Mouse (Mus musculus): ENCODE data around the gene Pik3cb. TPM values are rescaled to one million over a fixed set of nuclear protein-coding genes. Genes with fewer than 3 reads are reported as not detected.

The Pik3cb gene
- polyA plus RNA-seq, 1 experiment from 2014 or later, result 4.0 TPM

GRCm38 (mm10) chr9:99048724-99049250, 91.6 kb downstream of the Pik3cb start:
- Histone ChIP-seq H3K4me1 (replicated peaks; ENCODE audit: control insufficient read depth, insufficient read depth) (no peaks in the 10 kb centered on the region), H3K27me3 (ENCODE audit: control insufficient read depth, insufficient read depth, low read length) (no peaks in the 10 kb centered on the region), H3K9me3 (ENCODE audit: control insufficient read depth, low read length) (no peaks in the 10 kb centered on the region), H3K9ac (ENCODE audit: low read length) (no peak overlapping the region), H3K36me3 (ENCODE audit: control insufficient read depth, insufficient read depth, low read length) (no peaks in the 10 kb centered on the region), H3K27ac (replicated peaks) (no peak overlapping the region), H3K4me2 (replicated peaks; ENCODE audit: low read depth) (no peak overlapping the region), H3K4me3 (ENCODE audit: low read depth, low read length) (no peak overlapping the region)
- ATAC-seq (ENCODE audit: low FRiP score, low TSS enrichment) (no peak), DNase-seq (ENCODE audit: low spot score) (no peak)
- TF ChIP-seq EP300 (optimal IDR thresholded peaks at IDR 0.05) (no peak), CTCF (IDR thresholded peaks at IDR 0.05; ENCODE audit: low read depth) (no peak)
- WGBS, result 69% methylated on average over 1 of the region's 1 CpGs

- TF ChIP-seq EP300 (optimal IDR thresholded peaks at IDR 0.05) (no peak), CTCF (IDR thresholded peaks at IDR 0.05; ENCODE audit: low read depth) (no peak)
- no peaks in the 10 kb centered on the region for H3K4me1 ChIP-seq (replicated peaks; ENCODE audit: control insufficient read depth, insufficient read depth)
- DNase-seq (ENCODE audit: low spot score), result no peak
- H3K4me2 ChIP-seq (replicated peaks; ENCODE audit: low read depth), result no peak overlapping the region
- no peak overlapping the region for H3K4me3 ChIP-seq (ENCODE audit: low read depth, low read length)
- WGBS, result 87% methylated on average over 8 of the region's 8 CpGs
- no peak overlapping the region for H3K9ac ChIP-seq (ENCODE audit: low read length)
- ATAC-seq (ENCODE audit: low FRiP score, low TSS enrichment), result no peak
- H3K36me3 ChIP-seq (ENCODE audit: control insufficient read depth, insufficient read depth, low read length), result no peaks in the 10 kb centered on the region
- H3K9me3 ChIP-seq (ENCODE audit: control insufficient read depth, low read length), result no peaks in the 10 kb centered on the region
- no peaks in the 10 kb centered on the region for H3K27me3 ChIP-seq (ENCODE audit: control insufficient read depth, insufficient read depth, low read length)
- no peak overlapping the region for H3K27ac ChIP-seq (replicated peaks)
Measured at GRCm38 (mm10) chr9:99044761-99045160, 95.7 kb downstream of the Pik3cb start.

DNA sequence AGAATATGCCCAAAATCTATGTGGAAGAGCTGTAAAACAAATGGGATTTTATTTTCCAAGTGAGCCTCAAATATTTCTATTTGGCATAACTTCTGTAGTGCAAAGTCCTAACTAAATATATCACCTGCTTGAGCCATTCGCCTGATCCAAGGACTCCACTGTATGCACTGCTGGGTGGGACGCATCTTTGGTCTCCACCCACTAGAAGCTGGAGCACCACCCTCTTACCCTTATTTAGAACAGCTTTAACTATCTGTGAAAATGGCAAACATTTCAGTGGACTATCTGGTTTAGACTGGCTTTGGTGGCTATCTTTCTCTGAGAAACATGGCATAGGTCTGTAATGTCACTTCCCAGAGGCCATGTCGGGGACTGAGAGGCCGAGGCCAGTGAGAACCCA, 97.8 kb downstream of the Pik3cb start:
- Histone ChIP-seq H3K9ac (ENCODE audit: low read length) (no peak overlapping the region), H3K4me1 (replicated peaks; ENCODE audit: control insufficient read depth, insufficient read depth) (no peaks in the 10 kb centered on the region), H3K27me3 (ENCODE audit: control insufficient read depth, insufficient read depth, low read length) (no peaks in the 10 kb centered on the region), H3K4me3 (ENCODE audit: low read depth, low read length) (no peak overlapping the region), H3K9me3 (ENCODE audit: control insufficient read depth, low read length) (no peaks in the 10 kb centered on the region), H3K27ac (replicated peaks) (no peak overlapping the region), H3K36me3 (ENCODE audit: control insufficient read depth, insufficient read depth, low read length) (no peaks in the 10 kb centered on the region), H3K4me2 (replicated peaks; ENCODE audit: low read depth) (no peak overlapping the region)
- TF ChIP-seq EP300 (optimal IDR thresholded peaks at IDR 0.05) (no peak), CTCF (IDR thresholded peaks at IDR 0.05; ENCODE audit: low read depth) (no peak)
- no peak for DNase-seq (ENCODE audit: low spot score)
- WGBS, result 68% methylated on average over 4 of the region's 4 CpGs
- ATAC-seq (ENCODE audit: low FRiP score, low TSS enrichment), result peak; percentile 87

GRCm38 (mm10) chr9:99041994-99042393, 98.4 kb downstream of the Pik3cb start:
- H3K4me3 ChIP-seq (ENCODE audit: low read depth, low read length), result no peak overlapping the region
- H3K4me1 ChIP-seq (replicated peaks; ENCODE audit: control insufficient read depth, insufficient read depth), result no peaks in the 10 kb centered on the region
- H3K9ac ChIP-seq (ENCODE audit: low read length), result no peak overlapping the region
- TF ChIP-seq CTCF (IDR thresholded peaks at IDR 0.05; ENCODE audit: low read depth) (no peak), EP300 (optimal IDR thresholded peaks at IDR 0.05) (no peak)
- H3K4me2 ChIP-seq (replicated peaks; ENCODE audit: low read depth), result no peak overlapping the region
- no peaks in the 10 kb centered on the region for H3K36me3 ChIP-seq (ENCODE audit: control insufficient read depth, insufficient read depth, low read length)
- no peak overlapping the region for H3K27ac ChIP-seq (replicated peaks)
- H3K9me3 ChIP-seq (ENCODE audit: control insufficient read depth, low read length), result no peaks in the 10 kb centered on the region
- no peak for DNase-seq (ENCODE audit: low spot score)
- peak; percentile 7; the same call in 1 of the 2 replicates for ATAC-seq (ENCODE audit: low FRiP score, low TSS enrichment)
- H3K27me3 ChIP-seq (ENCODE audit: control insufficient read depth, insufficient read depth, low read length), result no peaks in the 10 kb centered on the region
- 68% methylated on average over 9 of the region's 9 CpGs for whole genome bisulfite sequencing

GRCm38 (mm10) chr9:99035575-99035974, 104.8 kb downstream of the Pik3cb start, which contains the start of gene Gm1123:
Gene Gm1123 (minus strand): TSS chr9:99035715.
- no peaks in the 10 kb centered on the region for H3K36me3 ChIP-seq (ENCODE audit: control insufficient read depth, insufficient read depth, low read length)
- peak; percentile 40 for DNase-seq (ENCODE audit: low spot score)
- H3K4me3 ChIP-seq (ENCODE audit: low read depth, low read length), result no peak within 1 kb of the TSS
- 67% methylated on average over 12 of the region's 12 CpGs for WGBS
- no peak for TF ChIP-seq EP300 (optimal IDR thresholded peaks at IDR 0.05)
- no peak for TF ChIP-seq CTCF (IDR thresholded peaks at IDR 0.05; ENCODE audit: low read depth)
- no peak within 1 kb of the TSS for H3K4me2 ChIP-seq (replicated peaks; ENCODE audit: low read depth)
- H3K9me3 ChIP-seq (ENCODE audit: control insufficient read depth, low read length), result no peaks in the 10 kb centered on the region
- H3K27me3 ChIP-seq (ENCODE audit: control insufficient read depth, insufficient read depth, low read length), result no peaks in the 10 kb centered on the region
- H3K4me1 ChIP-seq (replicated peaks; ENCODE audit: control insufficient read depth, insufficient read depth), result no peaks in the 10 kb centered on the region
- H3K27ac ChIP-seq (replicated peaks), result no peak within 1 kb of the TSS
- ATAC-seq (ENCODE audit: low FRiP score, low TSS enrichment), result no peak
- H3K9ac ChIP-seq (ENCODE audit: low read length), result no peak within 1 kb of the TSS

DNA sequence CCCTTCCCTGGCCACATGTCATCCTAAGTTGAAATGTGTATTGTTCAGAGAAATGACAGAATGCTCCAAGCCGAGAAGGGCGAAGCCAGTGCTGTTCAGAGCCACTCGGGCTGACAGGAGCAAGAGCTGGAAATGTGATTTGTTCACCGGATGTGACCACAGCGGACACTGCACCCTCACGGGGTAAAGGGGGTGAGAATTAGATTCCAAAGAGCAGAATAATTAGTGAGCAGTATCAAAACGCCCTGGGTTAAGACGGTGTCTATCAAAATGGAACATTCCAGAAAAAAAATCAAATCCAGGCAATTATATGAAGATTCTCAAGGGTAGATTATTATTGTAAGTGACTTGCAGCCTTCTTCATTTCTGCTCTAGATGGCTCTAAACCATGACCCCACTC, 106.3 kb downstream of the Pik3cb start:
- Histone ChIP-seq H3K27ac (replicated peaks) (no peak overlapping the region), H3K9me3 (ENCODE audit: control insufficient read depth, low read length) (no peaks in the 10 kb centered on the region), H3K4me3 (ENCODE audit: low read depth, low read length) (no peak overlapping the region), H3K36me3 (ENCODE audit: control insufficient read depth, insufficient read depth, low read length) (no peaks in the 10 kb centered on the region), H3K27me3 (ENCODE audit: control insufficient read depth, insufficient read depth, low read length) (no peaks in the 10 kb centered on the region), H3K4me1 (replicated peaks; ENCODE audit: control insufficient read depth, insufficient read depth) (no peaks in the 10 kb centered on the region), H3K4me2 (replicated peaks; ENCODE audit: low read depth) (no peak overlapping the region), H3K9ac (ENCODE audit: low read length) (no peak overlapping the region)
- DNase-seq (ENCODE audit: low spot score), result no peak
- TF ChIP-seq EP300 (optimal IDR thresholded peaks at IDR 0.05), result no peak
- no peak for TF ChIP-seq CTCF (IDR thresholded peaks at IDR 0.05; ENCODE audit: low read depth)
- ATAC-seq (ENCODE audit: low FRiP score, low TSS enrichment), result no peak
- WGBS, result 88% methylated on average over 8 of the region's 8 CpGs
